Mouse (Mus musculus) heart, postnatal 0 days (tissue): ENCODE measurements around the gene Plekhh2. TPM values are rescaled to one million over a fixed set of nuclear protein-coding genes. Genes with fewer than 3 reads are reported as not detected.

Experiments used
- ATAC-seq: fragments of 200-750 bp; cut with Nextera tagmentation; 2 replicates; pipeline ENCODE4 v1.8.0; 2017; ENCODE audit warnings: low read depth, moderate number of reproducible peaks, moderate library complexity; ENCODE audit not compliant: insufficient read depth
- DNase-seq: peaks from one replicate; pipeline ENCODE4 v3.0.0-alpha.2; 2016; ENCODE audit warnings: low spot score
- H3K27ac ChIP-seq: fragments of 300-500 bp; sonication (generic); 2 replicates; pipeline ENCODE4 v1.5.1; 2014; ENCODE audit warnings: low read depth, mild to moderate bottlenecking
- H3K27me3 ChIP-seq: fragments of 300-500 bp; sonication (generic); 2 replicates; pipeline ENCODE4 v1.6.1; 2014; ENCODE audit warnings: low read length, mixed read lengths; ENCODE audit not compliant: control insufficient read depth, insufficient read depth
- H3K36me3 ChIP-seq: fragments of 300-500 bp; sonication (generic); replicated peaks from 2 replicates; pipeline ENCODE4 v1.6.1; 2014; ENCODE audit warnings: low read length, mixed read lengths; ENCODE audit not compliant: control insufficient read depth, insufficient read depth
- H3K4me1 ChIP-seq: fragments of 300-500 bp; sonication (generic); 2 replicates; pipeline ENCODE4 v1.6.1; 2014; ENCODE audit warnings: antibody characterized with exemption; ENCODE audit not compliant: control insufficient read depth, insufficient read depth
- H3K4me2 ChIP-seq: fragments of 300-500 bp; sonication (generic); 2 replicates; pipeline ENCODE4 v1.6.1; 2014; ENCODE audit warnings: low read depth, mild to moderate bottlenecking, low read length, moderate library complexity
- H3K4me3 ChIP-seq: fragments of 300-500 bp; sonication (generic); 2 replicates; pipeline ENCODE4 v1.5.1; 2014; ENCODE audit warnings: low read depth, low read length
- H3K9ac ChIP-seq: fragments of 300-500 bp; sonication (generic); replicated peaks from 2 replicates; pipeline ENCODE4 v1.6.1; 2014; ENCODE audit warnings: low read depth, low read length, mixed read lengths
- H3K9me3 ChIP-seq: fragments of 300-500 bp; sonication (generic); replicated peaks from 2 replicates; pipeline ENCODE4 v1.6.1; 2016; ENCODE audit warnings: low read length; ENCODE audit not compliant: control insufficient read depth
- CTCF ChIP-seq: IDR thresholded peaks from 2 replicates; pipeline ENCODE4 v1.5.1; 2016; ENCODE audit warnings: antibody characterized with exemption, control low read depth, low read depth
- EP300 ChIP-seq: IDR thresholded peaks from 2 replicates; pipeline ENCODE4 v1.6.1; 2016; ENCODE audit warnings: antibody characterized with exemption, low read depth
- WGBS: fragments of 180-500 bp; shearing (Covaris S2); extraction: QIAGEN DNeasy Blood & Tissue Kit; methylation state at CpG from one replicate; pipeline ENCODE4 v1.1.7; 2014; 5-methylcytosine and 5-hydroxymethylcytosine counted together
- polyA plus RNA-seq: library from polyadenylated mRNA; unstranded; fragments of >200 nt; fragmentation: Nextera tagmentation; extraction: Ambion mirVana; gene quantifications from 2 replicates; pipeline ENCODE4 v1.2.1, GENCODE M21; 2015
- total RNA-seq: library from RNA; depleted of rRNA; stranded (reverse); fragments of >200 nt; gene quantifications from 2 replicates; pipeline ENCODE4 v1.2.3, GENCODE M21; 2014; ENCODE audit warnings: low replicate concordance

Gene Plekhh2
- total and polyA plus RNA-seq, 2 experiments from 2014 or later, result 0.68 to 1.6 TPM

DNA sequence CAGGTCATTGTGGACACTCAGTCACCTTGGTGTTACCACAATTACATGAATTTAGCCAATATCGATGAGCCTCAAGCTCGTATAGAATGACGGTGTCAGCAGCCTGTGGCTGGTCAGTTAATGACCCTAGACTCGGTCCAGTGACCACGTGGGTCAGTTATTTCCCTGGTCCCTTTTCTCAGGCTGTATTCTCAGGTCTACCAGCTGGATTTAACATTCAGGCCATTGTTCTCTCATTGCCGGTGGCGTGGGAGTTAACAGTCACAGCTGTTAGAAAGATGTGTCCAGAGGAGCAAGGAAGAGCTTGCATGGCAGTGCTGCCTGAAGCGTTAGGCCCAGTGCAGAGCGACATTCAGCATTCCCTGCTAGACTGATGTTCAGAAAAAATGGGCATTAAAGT, 72.4 kb downstream of the Plekhh2 start:
- Histone ChIP-seq H3K4me2 (no peak overlapping the region), H3K9me3 (no peaks in the 10 kb centered on the region), H3K9ac (no peak overlapping the region), H3K4me3 (no peak overlapping the region), H3K36me3 (no peaks in the 10 kb centered on the region), H3K4me1 (no peaks in the 10 kb centered on the region), H3K27me3 (no peaks in the 10 kb centered on the region), H3K27ac (peak overlapping the region; percentile 56)
- ATAC-seq (peak; percentile 68), DNase-seq (no peak)
- WGBS, result 65% methylated on average over 9 of the region's 9 CpGs
- TF ChIP-seq CTCF (no peak), EP300 (no peak)

DNA sequence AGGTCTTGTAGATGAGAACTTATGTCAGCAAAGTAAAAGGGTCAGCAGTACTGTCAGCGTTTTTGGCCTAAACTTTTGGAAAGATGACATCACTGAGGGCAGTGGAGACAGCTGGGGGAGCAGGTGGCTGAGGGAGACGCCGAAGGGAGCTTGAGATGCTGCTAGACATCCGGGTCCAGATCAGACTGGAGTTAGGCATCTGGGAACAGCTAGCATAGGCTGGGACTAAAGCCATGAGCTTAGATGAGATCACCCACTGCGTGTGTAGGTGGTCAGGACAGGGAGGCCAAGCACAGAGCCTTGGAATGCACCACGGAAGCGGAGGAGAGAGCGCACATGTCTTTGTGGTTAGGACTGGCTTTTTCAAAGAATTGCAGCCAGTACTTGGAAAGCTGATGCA, 73.4 kb downstream of the Plekhh2 start:
- Histone ChIP-seq H3K4me1 (no peaks in the 10 kb centered on the region), H3K27me3 (no peaks in the 10 kb centered on the region), H3K36me3 (no peaks in the 10 kb centered on the region), H3K9me3 (no peaks in the 10 kb centered on the region), H3K9ac (no peak overlapping the region), H3K4me2 (no peak overlapping the region), H3K4me3 (no peak overlapping the region), H3K27ac (0 out of 2 replicates have a peak overlapping the region, but pooled peaks have one; percentile 32)
- TF ChIP-seq EP300 (no peak), CTCF (no peak)
- ATAC-seq, result peak; percentile 79
- WGBS, result 56% methylated on average over 8 of the region's 8 CpGs
- DNase-seq, result peak; percentile 14

DNA sequence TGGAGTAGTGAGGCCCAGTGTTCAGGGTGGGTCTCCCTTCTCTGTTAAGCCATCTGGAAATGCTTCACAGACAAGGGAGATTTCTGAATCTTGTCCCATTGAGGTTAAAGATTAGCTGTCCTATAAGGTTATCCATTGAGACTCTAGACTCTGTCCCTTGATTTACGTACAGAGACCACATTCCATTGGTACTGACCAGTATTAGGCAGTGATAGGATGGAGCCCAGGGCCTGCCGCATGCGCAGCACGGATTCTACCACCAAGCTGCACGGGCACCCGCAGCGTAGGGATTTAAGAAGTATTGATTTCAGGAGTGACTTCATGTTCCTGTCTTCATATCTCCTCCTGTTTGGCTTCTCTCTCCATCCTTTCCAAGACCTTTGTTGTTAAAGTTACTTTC, 78.4 kb downstream of the Plekhh2 start:
- TF ChIP-seq CTCF, result no peak
- TF ChIP-seq EP300, result no peak
- no peak for DNase-seq
- H3K36me3 ChIP-seq, result no peaks in the 10 kb centered on the region
- H3K9me3 ChIP-seq, result no peaks in the 10 kb centered on the region
- no peaks in the 10 kb centered on the region for H3K27me3 ChIP-seq
- no peak overlapping the region for H3K9ac ChIP-seq
- no peak overlapping the region for H3K27ac ChIP-seq
- 92% methylated on average over 7 of the region's 7 CpGs for WGBS
- H3K4me1 ChIP-seq, result no peaks in the 10 kb centered on the region
- ATAC-seq, result no peak
- no peak overlapping the region for H3K4me2 ChIP-seq
- no peak overlapping the region for H3K4me3 ChIP-seq

DNA sequence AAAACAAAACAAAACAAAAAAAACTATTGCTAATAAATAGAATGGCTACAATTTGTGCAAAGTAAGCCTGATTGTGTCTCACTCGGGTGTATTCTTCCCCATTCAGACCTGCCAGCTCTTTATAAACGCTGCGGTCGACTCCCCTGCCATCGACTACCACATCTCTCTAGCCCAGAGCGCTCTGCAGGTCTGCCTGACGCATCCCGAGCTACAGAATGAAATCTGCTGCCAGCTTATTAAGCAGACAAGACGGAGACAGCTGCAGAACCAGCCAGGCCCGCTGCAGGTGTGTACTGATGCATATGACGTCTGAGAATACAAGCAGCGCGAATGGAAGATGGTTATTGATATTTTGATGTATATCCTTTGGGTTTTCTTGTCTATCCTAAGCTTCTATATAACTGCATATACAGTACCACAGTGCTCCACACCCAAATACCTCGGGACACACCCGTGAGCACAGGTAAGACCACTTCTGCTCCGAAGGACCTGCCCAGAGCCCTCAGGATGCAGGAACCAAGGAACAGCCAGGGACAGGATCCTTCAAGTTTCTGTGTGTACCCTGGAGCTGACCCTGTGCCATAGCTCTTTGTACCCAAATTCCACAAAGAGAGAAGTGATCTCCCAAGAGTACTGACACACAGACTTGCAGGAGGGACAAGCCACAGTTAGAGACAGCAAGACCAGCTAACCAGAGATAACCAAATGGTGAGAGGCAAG, 79.9 kb downstream of the Plekhh2 start:
- Histone ChIP-seq H3K4me3 (no peak overlapping the region), H3K4me2 (no peak overlapping the region), H3K27ac (no peak overlapping the region), H3K4me1 (no peaks in the 10 kb centered on the region), H3K36me3 (no peaks in the 10 kb centered on the region), H3K9ac (no peak overlapping the region), H3K27me3 (no peaks in the 10 kb centered on the region), H3K9me3 (no peaks in the 10 kb centered on the region)
- 87% methylated on average over 16 of the region's 16 CpGs for WGBS
- ATAC-seq, result no peak
- DNase-seq, result no peak
- TF ChIP-seq CTCF (no peak), EP300 (no peak)

DNA sequence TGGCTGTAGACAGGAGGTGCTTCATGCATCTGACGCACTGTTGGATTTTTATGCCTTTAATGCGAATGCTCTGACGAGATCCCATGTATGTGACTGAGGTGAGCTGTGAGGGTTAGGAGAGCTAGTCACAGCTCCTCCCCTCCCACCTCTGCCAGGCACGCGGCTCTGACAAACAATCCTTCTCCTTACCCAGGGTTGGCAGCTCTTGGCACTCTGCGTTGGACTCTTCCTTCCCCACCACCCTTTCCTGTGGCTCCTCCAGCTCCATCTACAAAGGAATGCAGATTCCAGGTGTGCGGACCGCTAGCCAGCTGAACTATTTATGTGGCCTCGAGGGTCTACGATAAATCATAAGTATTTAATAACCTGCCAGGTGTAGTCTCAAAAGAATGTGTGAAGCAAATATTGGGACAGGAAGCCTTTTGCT, 84.3 kb downstream of the Plekhh2 start:
- Histone ChIP-seq H3K9ac (no peak overlapping the region), H3K27ac (no peak overlapping the region), H3K4me2 (no peak overlapping the region), H3K9me3 (no peaks in the 10 kb centered on the region), H3K4me3 (no peak overlapping the region), H3K36me3 (no peaks in the 10 kb centered on the region), H3K27me3 (no peaks in the 10 kb centered on the region), H3K4me1 (no peaks in the 10 kb centered on the region)
- no peak for DNase-seq
- TF ChIP-seq EP300 (no peak), CTCF (no peak)
- no peak for ATAC-seq
- WGBS, result 48% methylated on average over 10 of the region's 10 CpGs

DNA sequence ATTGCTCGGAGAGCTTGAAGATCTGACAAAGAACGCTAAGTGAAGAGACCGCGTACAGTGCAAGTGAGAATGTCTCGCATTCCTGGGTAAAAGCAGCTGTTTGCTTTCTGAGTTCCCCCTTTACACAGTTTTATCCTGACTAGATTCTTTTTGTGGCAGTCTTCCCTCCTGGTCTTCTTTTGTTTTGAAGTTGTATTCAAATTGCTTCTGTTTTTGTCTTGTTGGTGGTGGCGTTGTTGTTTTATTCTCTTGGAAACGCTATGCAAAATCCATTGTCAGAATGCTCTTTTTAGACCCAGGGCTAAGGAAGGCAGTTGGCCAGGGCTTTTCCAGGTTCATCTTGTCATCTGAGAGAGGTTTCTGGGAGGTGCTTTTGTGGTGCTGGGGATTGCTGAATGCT, 84.8 kb downstream of the Plekhh2 start:
- Histone ChIP-seq H3K4me2 (no peak overlapping the region), H3K9ac (no peak overlapping the region), H3K36me3 (no peaks in the 10 kb centered on the region), H3K9me3 (no peaks in the 10 kb centered on the region), H3K27ac (no peak overlapping the region), H3K4me3 (no peak overlapping the region), H3K27me3 (no peaks in the 10 kb centered on the region), H3K4me1 (no peaks in the 10 kb centered on the region)
- TF ChIP-seq EP300, result no peak
- TF ChIP-seq CTCF, result no peak
- no peak for ATAC-seq
- DNase-seq, result no peak
- whole genome bisulfite sequencing, result 70% methylated on average over 7 of the region's 7 CpGs
